Mouse (Mus musculus): ENCODE results near the gene Gas2.

- TF ChIP-seq CTCF (IDR thresholded peaks at IDR 0.05) (no peak), EP300 (IDR thresholded peaks at IDR 0.05; ENCODE audit: insufficient read depth, low read depth, low read length) (no peak)
Observed at GRCm38 (mm10) chr7:51818251-51818974, 43.4 kb upstream of the Gas2 start.
